Mouse (Mus musculus) heart, adult 10 weeks (tissue): ENCODE results near the gene Cryga. TPM values are rescaled to one million over a fixed set of nuclear protein-coding genes. Genes with fewer than 3 reads are reported as not detected.

Experiments
- polyA plus RNA-seq: library from polyadenylated mRNA; stranded (reverse); fragments of 350-450 nt; fragmentation: Illumina TruSeq; extraction: RNeasy Lipid Tissue Mini Kit (QIAGEN cat#74804); gene quantifications from one replicate; pipeline ENCODE4 v1.2.3, GENCODE M21; 2014; ENCODE audit warnings: low read depth, low replicate concordance

Gene Cryga
- polyA plus RNA-seq: not detected

DNA sequence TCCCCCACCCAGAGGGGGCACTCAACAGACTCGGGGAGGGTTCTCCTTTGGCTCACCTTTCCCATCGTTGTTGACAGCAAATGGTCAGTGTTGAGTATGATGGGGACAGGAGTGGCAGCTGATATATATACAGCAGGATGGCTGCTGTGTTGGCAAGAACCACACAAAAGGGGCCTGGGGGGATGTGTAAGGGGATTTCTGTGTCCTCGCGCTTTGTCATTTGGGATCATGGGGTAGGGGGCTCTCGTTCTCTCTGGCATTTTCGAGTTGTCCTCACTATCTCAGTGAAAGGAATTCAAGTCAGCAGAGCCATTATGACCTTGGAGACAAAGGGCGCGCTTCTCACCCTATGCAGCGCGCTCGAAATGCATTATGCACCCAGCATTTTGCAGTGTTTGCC lies at the start of gene Cryga:
TSS of gene Cryga (minus strand) at position 101 of the 400 bp plus-strand sequence.

DNA sequence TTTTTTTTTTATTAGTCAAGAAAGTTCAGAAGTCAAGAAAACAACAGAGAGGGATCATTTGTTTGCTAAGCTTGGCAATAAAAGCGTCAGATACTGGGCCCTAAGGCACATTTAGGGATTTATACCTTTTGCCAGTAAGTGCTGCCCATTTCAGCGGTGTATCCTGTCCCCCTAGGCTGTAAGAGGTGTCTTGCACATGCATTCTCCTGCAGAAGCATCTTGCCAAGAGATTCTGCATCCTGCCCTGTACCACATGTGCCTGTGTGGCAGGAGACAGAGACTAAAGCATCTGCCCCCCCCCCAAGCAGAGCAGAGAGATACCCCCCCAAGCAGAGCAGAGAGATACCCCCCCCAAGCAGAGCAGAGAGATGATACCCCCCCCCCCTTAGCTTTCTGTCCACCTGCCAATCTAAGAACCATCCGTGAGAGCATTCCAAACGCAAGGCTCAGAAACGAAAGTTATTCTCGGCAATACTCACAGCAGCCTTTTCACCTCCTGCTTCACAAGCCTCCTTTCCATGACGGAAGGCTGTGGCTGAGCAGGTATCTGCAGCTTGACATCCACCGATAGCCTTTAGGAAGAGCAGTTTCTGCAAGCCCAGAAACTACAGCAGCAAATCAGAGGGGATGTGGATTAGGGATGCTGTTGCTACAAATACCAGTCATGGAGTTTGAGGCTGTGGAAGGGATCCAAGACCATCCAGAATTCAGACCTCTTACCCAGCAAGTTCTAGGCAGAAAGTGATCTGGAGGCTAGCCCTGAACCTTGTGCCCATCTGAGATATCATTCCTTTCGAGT lies 19.6 kb upstream of the Cryga start, which contains the start of gene D630023F18Rik:
TSS of gene D630023F18Rik (minus strand) at position 641 of the 799 bp plus-strand sequence.

GRCm38 (mm10) chr1:65119438-65119837 lies 16.3 kb upstream of the Cryga start, which contains the start of gene Gm28845:
Gm28845 (minus strand) TSS chr1:65119558.

DNA sequence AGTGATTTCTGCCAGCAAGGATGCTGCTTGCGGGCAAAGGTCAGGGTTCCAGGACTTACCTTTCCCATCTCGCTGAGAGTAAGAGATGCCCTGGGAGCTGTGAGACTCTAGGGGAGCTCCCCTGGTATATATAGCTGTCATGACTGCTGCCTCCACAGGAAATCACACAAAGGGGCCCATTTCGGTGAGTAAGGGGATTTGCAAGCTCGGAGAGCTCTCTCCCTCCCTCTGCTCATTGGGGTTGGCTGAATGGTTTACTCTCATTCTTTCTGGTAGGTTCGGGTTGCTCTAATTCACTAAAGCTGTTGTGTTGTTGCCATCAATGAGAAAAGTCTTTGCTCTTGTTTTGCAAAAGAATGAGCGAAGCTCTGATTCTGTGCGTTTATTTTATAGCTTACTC lies 21.0 kb downstream of the Cryga start, which contains the start of gene Crygb:
TSS of gene Crygb (minus strand) at position 101 of the 400 bp plus-strand sequence.

DNA sequence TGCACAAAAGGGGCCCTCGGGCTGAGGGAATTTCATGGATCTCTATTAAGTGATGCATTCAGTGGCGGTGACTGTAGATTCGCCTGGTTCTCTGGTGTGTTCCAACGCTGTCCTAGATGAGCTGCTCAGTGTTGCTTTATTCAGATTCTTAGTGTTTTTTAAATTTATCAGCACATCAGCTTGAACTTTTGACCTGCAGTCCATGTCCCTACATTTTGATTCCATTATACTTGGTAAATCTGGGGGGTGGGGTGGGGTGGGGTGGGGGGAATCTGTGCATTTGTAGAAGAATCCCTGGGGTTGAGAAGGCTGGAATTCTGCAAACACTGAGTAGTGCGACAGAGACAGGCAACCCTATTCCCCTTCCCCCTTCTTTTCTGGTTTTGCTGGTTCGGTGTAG lies 29.6 kb downstream of the Cryga start, which contains the start of gene Crygc:
TSS of gene Crygc (minus strand) at position 101 of the 400 bp plus-strand sequence.

DNA sequence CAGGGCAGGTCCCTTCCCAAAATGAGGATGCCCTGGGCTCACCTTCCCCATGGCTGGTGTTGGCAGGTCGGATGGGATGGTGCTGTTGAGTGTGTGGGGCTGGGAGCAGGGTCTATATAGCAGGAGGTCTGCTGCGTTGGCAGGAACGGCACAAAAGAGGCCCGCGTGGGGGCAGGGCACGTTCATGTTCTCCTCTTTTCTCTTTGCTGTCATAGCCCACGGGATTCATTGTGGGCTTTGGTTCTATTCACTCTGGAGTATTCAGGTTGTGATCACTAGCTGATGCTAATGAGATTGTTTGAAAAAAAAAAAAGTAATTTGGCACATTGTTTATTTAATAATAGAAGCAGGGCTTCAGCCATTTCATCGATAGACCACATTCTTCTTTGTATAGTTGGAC lies 39.8 kb downstream of the Cryga start, which contains the start of gene Crygd:
TSS of gene Crygd (minus strand) at position 101 of the 400 bp plus-strand sequence.

GRCm38 (mm10) chr1:65050952-65051351 lies 52.2 kb downstream of the Cryga start, which contains the start of gene Cryge:
Cryge (minus strand) TSS chr1:65051149.

Other genes starting within 250 kb of the Cryga start
- 5.3 TPM for gene Plekhm3, start 146.5 kb downstream of the Cryga start, polyA plus RNA-seq
- not detected for gene Akr1cl, start 70.6 kb downstream of the Cryga start, polyA plus RNA-seq
- not detected for gene Cryge, start 52.2 kb downstream of the Cryga start, polyA plus RNA-seq
- gene Crygd, start 39.9 kb downstream of the Cryga start, polyA plus RNA-seq: not detected
- gene Crygc, start 29.7 kb downstream of the Cryga start, polyA plus RNA-seq: not detected
- not detected for gene Crygb, start 21.1 kb downstream of the Cryga start, polyA plus RNA-seq
- not detected for gene Gm28845, start 16.2 kb upstream of the Cryga start, polyA plus RNA-seq
- gene D630023F18Rik, start 19.8 kb upstream of the Cryga start, polyA plus RNA-seq: not detected
- 64.5 TPM for gene Idh1, start 83.1 kb upstream of the Cryga start, polyA plus RNA-seq
- gene Pikfyve, start 83.3 kb upstream of the Cryga start, polyA plus RNA-seq: 4.8 TPM
- not detected for gene Pth2r, start 178.7 kb upstream of the Cryga start, polyA plus RNA-seq